Mouse (Mus musculus) small intestine, adult 2 months (tissue): ENCODE data around the gene Fam120b.

Experiments used
- CTCF ChIP-seq: fragments of 200-500 bp; IDR thresholded peaks from 2 replicates; pipeline ENCODE4 v1.5.1; 2012; ENCODE audit warnings: low read depth, mild to moderate bottlenecking, control low read depth, inconsistent platforms, low read length, moderate library complexity, mixed read lengths; ENCODE audit not compliant: insufficient replicate concordance, insufficient read length; ENCODE audit errors: extremely low read depth
- POLR2A ChIP-seq: fragments of 200-500 bp; IDR thresholded peaks from 2 replicates; pipeline ENCODE4 v1.6.1; 2012; ENCODE audit warnings: low read depth, mild to moderate bottlenecking, control low read depth, inconsistent platforms, low read length, moderate library complexity

- no peak for TF ChIP-seq CTCF
- no peak for TF ChIP-seq POLR2A
Measured at GRCm38 (mm10) chr17:15421446-15421845, 25.4 kb downstream of the Fam120b start.
